Mouse (Mus musculus) retina, adult 2 months (tissue): ENCODE data around the gene Thrap3.
"Not testable (repeated sequence)": the region's sequence is repeated elsewhere in the genome, so short reads cannot be mapped to it uniquely, and the experiment has no call there.

Experiments
- DNase-seq: peaks from one replicate; pipeline ENCODE4 v3.0.0-alpha.2; 2012; ENCODE audit warnings: low read depth, low spot score

The Thrap3 gene

DNA sequence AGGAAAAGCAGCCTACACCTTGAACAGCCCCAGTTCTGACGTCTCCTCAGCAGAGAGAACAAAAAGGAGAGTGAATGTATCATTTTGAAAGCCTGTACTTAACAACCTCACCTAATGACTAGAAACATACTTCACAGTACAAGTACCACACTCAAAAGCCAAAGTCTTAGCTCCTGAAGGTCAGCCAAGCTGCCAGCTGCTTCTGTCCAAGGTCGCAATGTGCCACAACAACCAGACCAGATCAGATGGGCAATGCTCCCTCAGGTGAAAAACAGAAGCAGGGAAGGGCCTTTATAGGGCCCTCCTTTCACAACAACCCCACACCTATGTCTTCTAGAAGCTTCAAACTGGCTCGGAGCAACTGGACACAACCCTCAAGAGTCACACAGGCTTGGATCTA lies 36.5 kb downstream of the Thrap3 start:
- no peak for DNase-seq

DNA sequence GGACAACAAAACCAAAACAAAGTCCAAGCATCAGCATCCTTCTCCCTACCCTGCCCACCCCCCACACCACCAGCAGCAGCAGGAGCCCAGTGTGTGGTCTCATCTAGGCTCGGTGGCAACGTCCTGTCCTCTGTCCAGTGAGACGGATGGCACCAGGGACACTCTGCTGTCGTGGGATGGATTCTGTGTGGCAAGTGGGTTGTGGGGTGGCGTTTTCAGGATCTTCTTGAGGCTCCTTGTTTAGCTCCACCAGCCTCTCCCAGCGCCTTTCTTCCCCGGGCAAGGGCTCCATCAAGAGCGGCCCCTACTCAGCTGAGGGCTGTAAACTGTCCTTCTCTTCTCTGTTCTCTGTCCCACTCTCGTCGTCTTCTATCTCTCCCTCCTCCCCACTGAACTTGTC lies 37.5 kb downstream of the Thrap3 start:
- not testable (repeated sequence) for DNase-seq

DNA sequence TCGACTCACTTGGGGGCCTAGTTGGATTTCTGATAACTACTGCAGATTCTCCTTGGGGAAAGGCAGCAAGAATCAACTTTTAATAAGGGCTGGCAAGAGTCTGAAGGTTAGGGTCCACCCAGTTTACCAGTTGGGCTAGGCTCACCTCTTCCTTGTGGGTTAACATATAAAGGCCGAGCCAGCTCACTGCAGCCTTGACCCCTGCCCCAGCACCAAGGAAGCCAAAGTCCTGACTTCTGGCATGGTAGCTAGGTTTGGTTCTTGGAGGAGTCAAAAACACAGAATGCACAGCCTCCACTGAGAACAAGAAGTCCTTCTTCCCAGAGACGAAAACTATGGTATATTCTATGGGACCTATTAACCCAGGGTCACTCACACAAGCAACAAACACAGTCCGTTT lies 38.9 kb downstream of the Thrap3 start:
- no peak for DNase-seq

DNA sequence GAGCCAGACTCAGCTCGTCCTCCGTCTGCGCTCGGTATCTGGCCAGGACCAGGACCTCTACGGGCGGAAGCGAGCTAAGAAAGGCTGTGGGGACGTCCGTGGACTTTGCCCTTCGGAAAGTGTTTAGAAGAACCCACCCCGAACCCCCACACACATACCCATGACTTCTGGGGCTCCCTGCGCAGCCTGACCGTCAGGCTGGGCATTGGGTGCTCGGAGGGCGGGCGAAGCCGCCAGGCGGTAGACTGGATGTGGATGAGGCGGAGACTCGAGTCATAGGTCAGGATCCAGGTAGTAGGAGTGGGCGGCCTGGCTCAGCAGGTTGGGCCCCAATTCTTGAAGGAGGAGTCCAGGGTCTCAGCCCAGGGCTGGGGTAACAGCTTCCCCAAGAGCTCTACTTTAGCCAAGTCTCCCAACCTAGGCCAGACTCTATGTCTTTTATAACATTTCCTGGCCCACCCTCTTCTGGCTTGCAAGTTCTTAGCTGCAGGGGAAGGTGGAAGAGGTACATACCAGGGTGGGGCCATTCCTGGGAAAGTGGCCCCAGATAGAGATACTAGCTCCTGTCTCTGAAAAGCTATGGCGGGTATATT lies 39.4 kb downstream of the Thrap3 start, which contains the start of gene Sh3d21:
TSS of gene Sh3d21 (minus strand) at position 425 of the 593 bp plus-strand sequence.
- DNase-seq, result no peak

DNA sequence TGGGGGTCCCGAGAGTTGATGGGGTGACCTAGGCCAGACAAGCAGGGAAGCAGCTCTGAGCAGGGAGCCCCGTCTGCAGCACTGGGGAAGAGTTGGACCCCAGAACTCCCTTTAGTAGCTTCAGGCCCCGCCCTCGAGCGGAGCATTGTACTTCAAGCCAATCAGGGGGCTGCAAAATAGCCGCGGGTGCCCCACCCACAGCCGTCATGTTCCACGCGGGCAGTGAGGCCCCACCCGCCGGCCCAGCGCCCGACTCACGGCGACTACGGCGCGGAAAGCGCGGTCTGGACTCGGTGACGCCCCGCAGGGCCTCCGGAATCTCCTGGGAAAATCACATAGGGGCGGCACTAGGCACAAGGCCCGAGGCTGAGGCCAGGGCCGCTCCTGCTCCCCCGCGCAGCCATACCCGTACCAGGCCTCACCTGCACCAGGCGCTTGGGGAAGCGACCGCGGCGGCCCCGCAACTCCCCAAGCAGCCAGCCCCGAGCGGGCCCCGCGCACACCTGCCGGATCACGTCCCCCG lies 40.0 kb downstream of the Thrap3 start:
- no peak for DNase-seq

DNA sequence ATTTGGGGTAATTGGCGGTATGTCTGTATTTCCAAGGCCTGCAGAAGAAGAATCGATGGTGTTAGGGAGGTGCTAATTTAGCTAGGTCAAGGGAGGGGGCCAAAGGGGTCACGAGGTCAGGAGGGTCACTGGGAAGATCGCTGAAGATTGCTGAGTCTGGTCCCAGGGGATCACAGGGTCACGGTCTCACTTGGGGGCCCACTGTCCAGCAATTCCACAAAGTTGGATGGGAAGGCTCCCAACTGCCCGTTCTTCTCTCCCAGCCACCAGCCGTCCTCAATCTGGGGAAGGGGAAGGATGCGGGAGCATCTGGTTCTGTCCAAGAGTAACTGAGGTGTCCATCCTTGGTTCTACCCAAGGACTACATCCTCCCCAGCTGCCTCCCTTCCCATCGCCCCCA lies 40.6 kb downstream of the Thrap3 start:
- DNase-seq, result no peak

DNA sequence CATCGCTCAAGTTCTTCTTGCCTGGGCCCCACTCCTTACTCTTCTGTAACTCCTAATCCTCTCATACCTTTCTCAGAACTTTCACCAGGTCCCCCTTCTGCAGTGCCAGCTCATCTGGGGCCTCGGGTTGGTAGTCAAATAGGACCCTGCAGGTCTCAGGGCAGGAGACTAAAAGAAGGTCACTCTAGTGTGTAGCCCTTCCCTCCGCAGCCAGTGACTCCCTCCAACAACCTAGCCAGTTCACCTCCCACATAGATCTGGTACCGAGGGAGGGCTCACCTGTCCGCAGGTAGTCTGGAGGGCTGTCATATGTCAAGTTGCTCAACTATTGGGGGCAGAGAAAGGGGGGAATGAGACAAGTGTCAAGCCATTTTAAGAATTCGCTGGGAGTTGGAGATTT lies 41.1 kb downstream of the Thrap3 start:
- DNase-seq, result no peak

DNA sequence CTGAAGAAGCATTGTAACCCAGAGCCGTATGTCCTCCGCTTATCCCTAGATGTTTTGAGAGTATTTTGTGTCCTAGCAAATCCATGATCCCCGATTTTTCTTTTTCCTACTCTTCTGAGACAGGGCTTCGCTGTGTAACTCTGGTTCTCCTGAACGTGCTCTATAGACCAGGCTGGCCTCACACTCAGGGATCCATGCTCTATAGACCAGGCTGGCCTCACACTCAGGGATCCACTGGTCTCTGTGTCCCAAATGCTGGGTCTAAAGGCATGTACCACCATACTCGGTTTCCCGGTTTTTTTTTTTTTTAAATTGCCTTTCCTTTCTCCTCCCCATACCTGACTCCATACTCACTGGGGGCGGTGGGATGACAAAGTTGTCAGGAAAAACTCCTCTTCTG lies 41.6 kb downstream of the Thrap3 start:
- no peak for DNase-seq

DNA sequence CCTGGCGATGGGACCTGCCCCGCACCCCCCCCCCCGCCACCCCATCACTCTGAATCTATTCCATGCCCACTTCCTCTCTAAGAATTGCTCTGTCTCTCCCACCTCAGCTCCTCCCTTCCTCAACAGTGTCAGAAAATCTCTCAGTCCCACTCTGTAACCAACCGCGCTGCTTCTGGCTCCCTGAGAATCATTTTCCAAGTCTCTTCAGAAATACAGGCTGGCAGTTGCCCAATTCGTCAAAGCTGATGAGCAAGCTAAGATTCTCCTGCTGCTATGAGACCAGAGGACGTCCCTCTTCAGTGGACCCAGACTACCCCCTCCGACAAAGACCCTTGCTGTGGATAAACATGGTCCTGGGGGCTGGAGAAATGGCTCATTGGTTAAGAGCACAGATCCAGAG lies 43.1 kb downstream of the Thrap3 start:
- no peak for DNase-seq

DNA sequence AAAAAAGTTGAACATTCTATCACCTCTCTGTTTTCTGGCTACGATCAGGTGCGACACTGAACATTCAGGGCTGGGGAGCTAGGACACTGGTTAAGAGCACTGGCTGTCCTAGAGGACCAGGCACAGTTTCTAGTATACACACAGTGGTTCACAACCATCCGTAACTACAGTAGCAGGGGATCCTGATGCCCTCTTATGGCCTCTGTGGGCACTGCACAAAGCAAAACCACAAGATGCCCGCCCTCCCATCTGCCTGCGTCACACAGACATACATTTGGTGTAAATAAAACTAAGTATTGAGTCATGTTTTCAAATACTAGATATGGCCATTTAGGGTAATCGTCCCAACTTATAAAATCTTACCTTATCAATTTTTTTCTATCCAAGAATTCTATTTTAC lies 45.0 kb downstream of the Thrap3 start:
- no peak for DNase-seq

DNA sequence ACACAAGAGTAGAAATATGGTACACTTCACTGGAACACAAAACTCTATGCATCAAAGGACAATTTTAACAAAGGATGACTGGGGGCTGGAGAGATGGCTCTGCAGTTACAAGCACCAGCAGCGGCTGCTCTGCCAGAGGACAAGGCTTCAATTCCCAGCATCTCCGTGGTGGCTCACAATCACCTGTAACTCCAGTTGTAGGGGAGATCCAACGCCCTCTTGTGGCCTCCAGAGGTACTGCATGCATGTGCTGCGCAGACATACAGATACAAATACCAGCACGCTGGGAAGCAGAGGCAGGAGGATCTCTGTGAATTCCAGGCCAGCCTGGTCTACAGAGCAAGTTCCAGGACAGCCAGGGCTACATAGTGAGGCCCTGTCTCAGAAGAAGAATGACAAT lies 45.9 kb downstream of the Thrap3 start:
- DNase-seq, result no peak

DNA sequence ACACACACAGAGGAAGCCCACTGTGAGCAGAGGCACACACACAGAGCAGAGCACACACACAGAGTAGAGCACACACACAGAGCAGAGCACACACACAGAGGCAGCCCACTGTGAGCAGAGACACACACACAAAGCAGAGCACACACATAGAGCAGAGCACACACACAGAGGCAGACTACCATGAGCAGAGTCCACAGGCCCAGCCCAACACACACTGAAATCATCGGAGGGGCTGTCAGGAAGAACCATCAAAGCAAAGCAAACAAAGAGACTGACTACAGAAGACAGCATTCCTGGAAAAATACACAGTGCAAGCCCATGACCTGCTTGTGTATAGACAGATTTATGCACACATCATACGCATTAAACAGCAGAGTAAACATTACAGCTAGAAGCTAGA lies 46.7 kb downstream of the Thrap3 start:
- DNase-seq, result no peak

DNA sequence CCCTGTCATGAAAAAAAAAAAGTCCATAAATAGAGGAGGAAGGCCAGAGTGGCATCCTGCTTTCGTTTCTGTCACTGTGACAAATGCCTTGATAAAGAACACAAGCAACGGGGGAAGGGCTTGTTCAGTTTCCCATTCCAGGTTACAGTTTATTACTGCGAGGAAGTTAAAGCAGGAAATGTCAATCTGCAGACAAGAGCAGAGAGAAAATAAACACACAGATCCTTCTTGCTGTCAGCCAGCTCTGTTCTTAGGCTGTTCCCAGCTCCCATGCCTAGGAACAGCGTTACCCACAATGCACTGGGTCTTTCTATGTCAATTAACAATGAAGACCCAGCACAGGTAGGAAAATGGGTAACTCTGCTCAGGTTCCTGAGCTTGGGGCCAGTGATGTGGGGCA lies 47.4 kb downstream of the Thrap3 start:
- DNase-seq, result no peak

DNA sequence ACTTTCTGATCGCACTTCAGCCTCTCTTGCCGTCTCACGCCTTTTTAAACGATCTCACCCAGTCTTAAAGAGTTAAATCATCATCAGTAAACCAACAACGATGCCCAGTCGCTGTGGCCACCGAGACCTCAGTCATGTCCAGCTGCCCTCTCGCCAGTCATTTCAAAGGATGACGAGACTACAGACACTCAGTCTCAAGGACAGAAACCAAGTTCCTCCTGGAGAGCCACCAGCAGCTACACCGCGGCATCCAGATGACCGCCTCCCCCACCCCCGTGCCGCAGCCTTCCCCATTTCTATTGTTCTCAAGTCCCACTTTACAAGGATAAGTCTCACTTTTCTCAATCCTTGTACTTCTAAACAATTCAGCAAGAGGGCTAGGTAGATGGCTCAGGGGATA lies 49.7 kb downstream of the Thrap3 start:
- no peak for DNase-seq

DNA sequence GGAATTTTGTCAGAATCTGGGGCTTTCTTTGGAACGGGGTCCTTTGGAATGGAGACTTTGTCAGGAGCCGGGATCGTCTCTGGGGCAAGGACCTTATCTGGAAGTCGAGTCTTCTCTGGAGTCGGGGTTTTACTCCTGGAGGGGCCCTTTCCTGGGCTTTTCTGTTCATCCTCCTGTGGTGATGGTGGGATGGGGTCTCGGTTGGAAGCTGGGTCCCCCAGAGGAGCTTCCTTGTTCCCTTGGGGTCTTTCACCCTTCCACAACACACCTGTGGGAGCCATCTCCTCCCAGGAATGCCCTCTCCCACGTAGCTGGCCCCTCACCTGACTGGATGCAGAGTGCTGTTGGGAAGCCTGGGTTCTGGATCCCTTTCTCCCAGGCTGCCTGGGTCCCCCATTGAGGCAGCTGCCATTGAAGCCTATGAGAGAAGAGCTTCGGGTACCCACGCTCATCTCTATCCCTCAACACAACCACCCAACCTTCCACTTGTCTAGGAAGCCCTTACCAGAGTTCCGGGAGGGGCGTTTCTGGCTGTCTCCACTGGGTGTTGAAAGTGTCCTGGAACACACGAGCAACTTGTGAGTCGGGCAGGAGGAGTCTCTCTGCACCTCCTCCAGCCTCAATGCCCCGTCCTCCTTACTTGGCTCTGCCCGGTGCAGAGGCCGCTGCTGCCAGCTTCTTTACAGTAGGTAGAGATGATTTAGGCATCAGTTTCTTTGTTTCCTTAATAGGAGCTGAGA lies 50.7 kb downstream of the Thrap3 start:
- DNase-seq, result no peak

DNA sequence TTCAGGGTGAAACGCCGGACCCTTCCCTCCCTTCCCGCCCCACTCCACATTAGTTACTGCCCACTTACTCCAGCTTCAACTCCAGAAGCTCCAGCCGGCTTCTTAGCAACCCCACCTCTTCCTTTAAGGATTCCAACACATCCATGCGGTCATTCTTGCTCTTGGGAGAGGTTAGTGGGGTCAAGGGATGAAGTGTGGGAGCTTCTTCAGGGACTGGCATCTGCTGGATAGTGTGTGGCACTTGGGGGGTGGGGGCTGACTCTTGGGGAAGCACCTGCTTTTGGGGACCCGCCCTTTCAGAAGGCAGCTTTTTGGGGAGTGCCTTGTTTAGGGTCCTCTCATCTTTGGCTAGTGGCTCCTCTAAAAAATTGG lies 51.6 kb downstream of the Thrap3 start:
- no peak for DNase-seq

DNA sequence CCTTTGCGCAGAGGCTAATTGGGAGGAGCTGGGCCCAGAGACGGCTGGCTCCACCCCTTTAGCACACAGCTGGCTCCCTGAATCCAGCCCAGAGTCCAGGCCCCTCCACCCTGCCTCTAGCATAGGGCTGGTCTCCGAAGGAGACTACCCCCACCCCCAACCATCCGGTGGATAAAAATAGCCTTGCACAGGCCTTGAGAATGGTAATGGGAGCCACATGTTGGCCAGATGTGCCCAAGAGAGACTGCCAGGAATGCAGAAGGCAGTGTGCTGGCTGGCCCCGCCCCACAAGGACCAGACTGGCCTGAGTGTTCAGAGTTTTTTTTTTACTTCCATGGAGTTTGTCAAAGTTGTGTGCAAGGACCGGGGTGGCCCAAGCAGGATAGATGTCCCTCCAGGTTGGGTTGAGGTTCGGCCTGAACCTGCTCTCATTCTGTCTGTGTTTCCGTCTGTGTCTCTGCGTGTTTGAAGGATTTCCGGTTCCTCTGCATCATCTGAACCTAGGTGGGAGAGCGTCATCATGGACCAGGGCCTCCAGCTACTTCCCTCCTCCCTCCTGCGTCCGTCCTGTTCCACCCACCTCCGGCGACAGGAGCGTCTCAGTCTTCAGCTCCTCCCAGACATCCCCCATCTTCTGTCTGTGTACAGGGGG lies 52.1 kb downstream of the Thrap3 start:
- no peak for DNase-seq

DNA sequence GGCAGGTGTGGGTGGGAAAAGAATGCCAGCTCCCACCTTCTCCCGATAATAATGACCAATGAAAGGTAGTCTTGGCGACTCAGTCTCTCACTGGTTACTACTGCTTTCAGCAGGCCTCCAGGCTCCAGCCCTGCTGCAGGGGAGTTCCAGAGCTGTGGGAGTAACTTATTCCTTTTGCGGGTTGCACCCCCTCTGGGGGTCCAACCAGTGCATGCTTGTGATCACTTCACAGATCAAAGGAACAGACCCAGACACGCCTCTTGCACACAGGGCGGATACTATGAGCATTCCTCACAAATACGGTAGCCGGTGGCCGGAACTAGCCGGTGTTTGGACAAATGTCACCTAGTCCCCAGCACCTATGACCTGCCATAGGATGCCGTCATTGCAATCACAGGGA lies 52.8 kb downstream of the Thrap3 start:
- DNase-seq, result no peak

DNA sequence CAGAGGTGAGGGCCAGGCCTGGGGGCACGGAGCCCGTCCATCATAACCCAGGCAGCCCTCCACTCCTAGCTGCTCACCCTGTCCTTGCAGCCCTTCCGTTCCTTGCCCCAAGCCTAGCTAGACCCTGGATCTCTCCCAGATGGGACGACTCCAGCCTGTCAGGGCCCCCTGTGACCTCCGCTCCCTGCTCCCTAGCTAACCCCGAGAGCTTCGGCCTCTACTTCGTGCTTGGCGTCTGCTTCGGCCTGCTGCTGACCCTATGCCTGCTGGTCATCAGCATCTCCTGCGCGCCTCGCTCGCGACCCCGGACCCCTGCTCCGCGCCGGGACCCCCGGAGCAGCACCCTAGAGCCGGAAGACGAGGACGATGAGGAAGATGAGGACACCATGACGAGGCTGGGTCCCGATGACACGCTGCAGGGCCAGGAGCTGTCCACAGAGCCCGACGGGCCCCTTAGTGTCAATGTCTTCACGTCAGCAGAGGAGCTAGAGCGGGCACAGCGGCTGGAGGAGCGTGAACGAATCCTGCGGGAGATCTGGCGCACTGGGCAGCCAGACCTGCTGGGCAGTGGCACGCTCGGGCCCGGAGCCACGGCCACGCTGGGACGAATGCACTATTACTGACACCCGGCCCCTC lies 53.4 kb downstream of the Thrap3 start:
- no peak for DNase-seq

DNA sequence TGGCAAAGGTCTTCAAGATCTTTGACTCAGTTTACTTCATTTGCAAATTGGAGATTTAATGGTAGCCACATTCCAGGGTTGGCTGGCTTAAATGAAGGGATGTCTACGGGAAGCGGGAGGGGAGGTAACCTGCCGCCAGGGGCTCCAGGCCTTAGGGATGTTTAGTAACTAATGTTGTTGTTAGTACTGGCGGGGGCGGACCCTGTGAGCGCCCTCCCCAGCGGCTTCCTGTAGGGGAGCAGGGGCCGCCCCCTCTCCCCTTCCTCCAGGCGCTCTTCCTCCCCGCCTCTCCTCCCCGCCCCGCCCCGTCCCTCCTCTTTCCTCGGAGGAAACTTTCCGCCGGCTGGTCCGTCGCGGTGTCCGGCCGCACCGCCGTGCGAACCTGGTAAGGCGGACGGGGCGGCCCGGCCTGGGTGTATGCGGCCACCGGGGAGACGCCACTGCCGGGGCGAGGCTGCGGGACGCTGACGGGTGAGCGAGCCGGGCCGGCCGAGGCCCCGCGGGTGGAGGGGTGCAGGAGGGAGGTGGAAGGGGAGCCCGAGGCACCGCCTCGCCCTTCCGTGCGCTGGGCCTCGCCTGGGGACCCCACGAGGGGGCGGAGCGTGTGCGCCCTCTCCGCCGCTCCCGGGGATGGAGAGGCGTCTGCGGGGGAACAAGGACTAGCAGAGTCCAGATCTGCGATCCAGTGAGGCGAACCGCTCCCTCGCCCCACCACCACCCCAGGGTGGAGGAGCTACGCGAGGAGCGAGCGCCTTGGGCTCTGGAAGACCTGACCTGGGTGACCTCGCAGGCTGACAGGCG lies 54.2 kb downstream of the Thrap3 start:
- no peak for DNase-seq

DNA sequence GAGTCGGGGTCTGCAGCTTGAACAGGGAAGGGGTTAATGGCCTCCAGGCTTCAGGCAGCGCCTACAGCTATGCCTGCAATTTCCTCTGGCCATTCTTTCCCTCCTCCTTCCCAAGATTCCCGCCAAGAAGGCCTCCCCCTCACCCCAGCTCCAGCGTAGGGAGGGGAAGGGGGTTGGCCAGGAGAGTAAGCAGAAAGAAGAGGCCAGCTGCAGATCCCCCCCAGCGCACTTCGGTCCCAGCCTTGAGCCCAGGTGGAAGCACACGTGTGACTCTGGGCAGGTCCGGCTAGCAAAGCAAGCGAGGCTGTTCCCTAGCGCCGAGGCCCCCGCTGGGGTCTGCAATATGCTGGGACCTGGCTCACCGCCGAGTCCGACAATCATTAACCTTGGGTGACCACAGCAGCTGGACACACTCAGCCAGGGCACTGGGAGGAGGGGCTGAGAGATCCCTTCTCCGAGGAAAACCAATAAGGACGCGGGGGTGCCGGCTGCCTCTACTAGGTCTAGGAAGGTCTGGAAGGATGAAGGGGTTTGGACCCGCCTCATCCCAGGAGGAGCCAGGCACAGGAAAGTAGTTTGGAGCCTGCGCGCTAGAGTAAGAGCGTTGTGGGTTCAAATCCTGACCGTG lies 54.9 kb downstream of the Thrap3 start, which contains the start of gene Eva1b:
TSS of gene Eva1b (plus strand) at position 212 of the 628 bp plus-strand sequence.
- DNase-seq, result no peak
